Mouse (Mus musculus): ENCODE results near the gene Negr1. TPM values are rescaled to one million over a fixed set of nuclear protein-coding genes. Genes with fewer than 3 reads are reported as not detected.

Gene Negr1
- polyA plus RNA-seq, 1 experiment, result not detected

DNA sequence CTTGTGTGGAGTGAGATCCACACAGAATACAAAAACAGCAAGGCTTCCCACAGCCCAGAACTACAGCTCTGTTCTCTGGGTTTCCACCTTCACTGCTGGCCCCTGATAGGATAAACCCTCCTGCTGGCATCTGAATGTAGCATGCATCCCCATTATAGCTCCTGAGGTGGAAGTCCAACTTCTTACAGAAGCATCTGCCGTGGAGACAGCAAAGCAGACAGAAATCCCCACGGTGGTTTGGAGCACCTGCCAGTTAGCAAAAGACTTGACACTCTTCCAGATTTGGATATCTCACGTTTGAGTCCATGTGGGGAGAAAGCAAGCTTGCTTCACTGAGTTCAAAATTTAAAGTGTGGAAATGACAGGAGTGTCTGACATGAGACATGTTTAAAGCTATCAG is 290.3 kb downstream of the Negr1 start:
- H3K9ac ChIP-seq (ENCODE audit: low read depth, poor library complexity, severe bottlenecking), result no peak overlapping the region
- no peaks in the 10 kb centered on the region for H3K27me3 ChIP-seq (ENCODE audit: control insufficient read depth, insufficient read depth, low read length, poor library complexity, severe bottlenecking)
- TF ChIP-seq POLR2A (IDR thresholded peaks at IDR 0.05; ENCODE audit: insufficient read depth, low read length) (no peak), CTCF (IDR thresholded peaks at IDR 0.05; ENCODE audit: low read depth, low read length) (no peak), EP300 (IDR thresholded peaks at IDR 0.05; ENCODE audit: insufficient read depth, low read depth, low read length) (no peak)
- no peaks in the 10 kb centered on the region for H3K4me1 ChIP-seq (ENCODE audit: control insufficient read depth, insufficient read depth, low read length)
- no peak overlapping the region for H3K4me3 ChIP-seq (ENCODE audit: low read depth, low read length)
- H3K27ac ChIP-seq (ENCODE audit: insufficient read depth, low read length), result no peak overlapping the region
- H3K36me3 ChIP-seq (ENCODE audit: control insufficient read depth, insufficient read depth, low read length, poor library complexity, severe bottlenecking), result no peaks in the 10 kb centered on the region
- no peaks in the 10 kb centered on the region for H3K9me3 ChIP-seq (replicated peaks; ENCODE audit: control insufficient read depth, insufficient read depth, low read length, poor library complexity, severe bottlenecking)

DNA sequence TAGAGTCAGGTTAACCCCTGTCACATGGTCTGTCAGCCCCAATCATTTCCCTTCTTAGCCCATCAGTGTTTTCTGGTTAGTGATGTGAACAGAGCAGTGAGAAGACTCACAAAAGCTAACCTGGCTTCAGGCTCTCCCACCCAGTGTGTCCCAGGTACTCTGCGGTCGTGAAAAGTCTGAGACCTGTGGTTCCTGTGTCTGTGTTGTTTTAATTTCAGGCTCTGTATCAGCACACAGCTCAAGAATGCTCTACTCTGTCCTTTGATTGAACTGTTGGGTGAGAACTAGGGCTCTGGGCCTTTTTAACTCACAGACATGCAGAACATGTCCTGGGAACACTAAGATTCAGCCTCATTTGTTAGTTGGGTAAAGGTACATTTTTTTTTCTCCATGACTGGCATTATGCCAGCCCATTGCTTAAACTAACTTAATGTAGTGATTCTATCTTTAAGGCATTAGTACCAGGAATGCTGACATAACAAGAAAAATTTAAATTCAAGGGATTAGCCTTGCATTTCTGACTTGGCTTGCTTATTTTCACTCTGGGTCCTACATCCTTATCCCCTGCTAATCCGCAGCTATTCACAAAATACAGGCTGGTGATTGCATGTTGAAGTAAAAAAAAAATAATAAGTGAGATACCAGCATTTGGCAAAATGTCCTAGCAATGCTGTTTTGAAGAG is 308.8 kb downstream of the Negr1 start:
- no peaks in the 10 kb centered on the region for H3K36me3 ChIP-seq (ENCODE audit: control insufficient read depth, insufficient read depth, low read length, poor library complexity, severe bottlenecking)
- no peak overlapping the region for H3K27ac ChIP-seq (ENCODE audit: insufficient read depth, low read length)
- H3K27me3 ChIP-seq (ENCODE audit: control insufficient read depth, insufficient read depth, low read length, poor library complexity, severe bottlenecking), result no peaks in the 10 kb centered on the region
- H3K4me3 ChIP-seq (ENCODE audit: low read depth, low read length), result no peak overlapping the region
- no peak overlapping the region for H3K9ac ChIP-seq (ENCODE audit: low read depth, poor library complexity, severe bottlenecking)
- no peaks in the 10 kb centered on the region for H3K9me3 ChIP-seq (replicated peaks; ENCODE audit: control insufficient read depth, insufficient read depth, low read length, poor library complexity, severe bottlenecking)
- H3K4me1 ChIP-seq (ENCODE audit: control insufficient read depth, insufficient read depth, low read length), result no peaks in the 10 kb centered on the region
- TF ChIP-seq EP300 (IDR thresholded peaks at IDR 0.05; ENCODE audit: insufficient read depth, low read depth, low read length) (no peak), POLR2A (IDR thresholded peaks at IDR 0.05; ENCODE audit: insufficient read depth, low read length) (no peak), CTCF (IDR thresholded peaks at IDR 0.05; ENCODE audit: low read depth, low read length) (no peak)

DNA sequence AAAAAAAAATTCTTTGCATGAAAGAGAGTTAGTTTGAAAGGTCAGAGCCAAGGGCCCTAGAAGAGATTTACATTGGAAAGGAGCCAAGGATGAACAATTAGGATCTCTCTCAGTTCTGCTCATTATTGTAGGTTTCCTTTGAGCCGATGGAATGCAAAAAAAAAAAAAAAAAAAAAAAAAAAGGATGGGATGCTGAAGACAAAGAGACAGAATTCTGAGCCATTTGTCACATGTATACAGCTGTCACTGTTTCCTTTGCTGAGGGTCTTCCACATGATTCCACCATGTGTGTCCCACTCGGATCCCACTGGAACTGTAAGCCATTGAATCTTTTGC is 309.3 kb downstream of the Negr1 start:
- H3K27me3 ChIP-seq (ENCODE audit: control insufficient read depth, insufficient read depth, low read length, poor library complexity, severe bottlenecking), result no peaks in the 10 kb centered on the region
- H3K4me3 ChIP-seq (ENCODE audit: low read depth, low read length), result no peak overlapping the region
- no peaks in the 10 kb centered on the region for H3K4me1 ChIP-seq (ENCODE audit: control insufficient read depth, insufficient read depth, low read length)
- no peaks in the 10 kb centered on the region for H3K9me3 ChIP-seq (replicated peaks; ENCODE audit: control insufficient read depth, insufficient read depth, low read length, poor library complexity, severe bottlenecking)
- no peak for TF ChIP-seq POLR2A (IDR thresholded peaks at IDR 0.05; ENCODE audit: insufficient read depth, low read length)
- no peak for TF ChIP-seq CTCF (IDR thresholded peaks at IDR 0.05; ENCODE audit: low read depth, low read length)
- TF ChIP-seq EP300 (IDR thresholded peaks at IDR 0.05; ENCODE audit: insufficient read depth, low read depth, low read length), result no peak
- H3K36me3 ChIP-seq (ENCODE audit: control insufficient read depth, insufficient read depth, low read length, poor library complexity, severe bottlenecking), result no peaks in the 10 kb centered on the region
- H3K9ac ChIP-seq (ENCODE audit: low read depth, poor library complexity, severe bottlenecking), result no peak overlapping the region
- H3K27ac ChIP-seq (ENCODE audit: insufficient read depth, low read length), result no peak overlapping the region

DNA sequence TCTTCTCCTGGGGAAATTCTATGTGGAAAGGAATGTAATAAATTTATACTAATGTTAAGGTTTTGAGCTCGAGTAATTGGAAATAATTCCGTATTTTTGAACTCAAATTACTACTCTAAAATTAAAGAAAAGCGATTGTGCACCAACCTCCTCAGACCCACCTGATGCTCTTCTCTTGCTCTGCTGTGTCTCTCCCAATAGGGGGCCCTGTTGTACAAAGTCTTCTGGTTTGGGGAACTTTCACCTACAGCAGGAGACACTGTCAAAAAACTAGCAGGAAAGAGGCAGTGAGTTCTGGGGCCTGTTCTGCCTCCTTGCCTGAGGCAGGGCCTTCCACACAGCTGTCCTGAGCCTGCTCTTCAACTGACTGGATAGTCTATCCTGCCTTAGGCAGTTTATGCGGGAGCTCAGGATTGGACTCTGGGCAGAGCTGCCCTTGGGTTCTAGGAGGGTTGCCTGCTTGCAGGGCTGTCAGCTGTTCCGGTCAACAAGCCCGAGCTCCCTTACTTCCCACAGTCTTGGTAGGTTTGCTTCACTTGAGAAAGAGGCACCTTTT is 310.1 kb downstream of the Negr1 start:
- TF ChIP-seq EP300 (IDR thresholded peaks at IDR 0.05; ENCODE audit: insufficient read depth, low read depth, low read length), result no peak
- TF ChIP-seq CTCF (IDR thresholded peaks at IDR 0.05; ENCODE audit: low read depth, low read length), result peak; percentile 12
- H3K36me3 ChIP-seq (ENCODE audit: control insufficient read depth, insufficient read depth, low read length, poor library complexity, severe bottlenecking), result no peaks in the 10 kb centered on the region
- no peak overlapping the region for H3K9ac ChIP-seq (ENCODE audit: low read depth, poor library complexity, severe bottlenecking)
- no peaks in the 10 kb centered on the region for H3K27me3 ChIP-seq (ENCODE audit: control insufficient read depth, insufficient read depth, low read length, poor library complexity, severe bottlenecking)
- no peaks in the 10 kb centered on the region for H3K9me3 ChIP-seq (replicated peaks; ENCODE audit: control insufficient read depth, insufficient read depth, low read length, poor library complexity, severe bottlenecking)
- H3K27ac ChIP-seq (ENCODE audit: insufficient read depth, low read length), result no peak overlapping the region
- no peak overlapping the region for H3K4me3 ChIP-seq (ENCODE audit: low read depth, low read length)
- H3K4me1 ChIP-seq (ENCODE audit: control insufficient read depth, insufficient read depth, low read length), result no peaks in the 10 kb centered on the region

DNA sequence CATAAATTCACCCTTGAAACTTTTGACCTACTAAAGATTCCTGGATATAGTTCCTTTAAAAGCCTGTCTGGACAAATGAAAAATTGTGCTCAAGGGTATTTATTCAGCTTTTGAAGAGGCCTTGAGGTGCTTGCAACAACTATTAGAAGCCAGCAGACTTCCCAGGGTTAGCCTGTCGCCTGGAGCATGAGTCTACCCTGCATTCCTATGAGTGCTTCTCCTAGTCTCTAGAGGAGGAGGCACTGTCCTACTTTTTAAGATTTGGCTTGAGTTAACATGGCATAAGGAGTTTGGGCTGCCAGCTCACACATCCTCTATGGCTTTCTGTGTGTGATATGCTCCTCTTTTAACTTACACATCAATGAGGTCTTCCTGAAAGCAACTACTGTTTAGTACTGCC is 315.0 kb downstream of the Negr1 start:
- Histone ChIP-seq H3K27ac (ENCODE audit: insufficient read depth, low read length) (no peak overlapping the region), H3K4me3 (ENCODE audit: low read depth, low read length) (no peak overlapping the region), H3K9ac (ENCODE audit: low read depth, poor library complexity, severe bottlenecking) (no peak overlapping the region), H3K36me3 (ENCODE audit: control insufficient read depth, insufficient read depth, low read length, poor library complexity, severe bottlenecking) (no peaks in the 10 kb centered on the region), H3K27me3 (ENCODE audit: control insufficient read depth, insufficient read depth, low read length, poor library complexity, severe bottlenecking) (no peaks in the 10 kb centered on the region), H3K9me3 (replicated peaks; ENCODE audit: control insufficient read depth, insufficient read depth, low read length, poor library complexity, severe bottlenecking) (no peaks in the 10 kb centered on the region), H3K4me1 (ENCODE audit: control insufficient read depth, insufficient read depth, low read length) (no peaks in the 10 kb centered on the region)
- no peak for TF ChIP-seq EP300 (IDR thresholded peaks at IDR 0.05; ENCODE audit: insufficient read depth, low read depth, low read length)
- no peak for TF ChIP-seq POLR2A (IDR thresholded peaks at IDR 0.05; ENCODE audit: insufficient read depth, low read length)
- TF ChIP-seq CTCF (IDR thresholded peaks at IDR 0.05; ENCODE audit: low read depth, low read length), result no peak

DNA sequence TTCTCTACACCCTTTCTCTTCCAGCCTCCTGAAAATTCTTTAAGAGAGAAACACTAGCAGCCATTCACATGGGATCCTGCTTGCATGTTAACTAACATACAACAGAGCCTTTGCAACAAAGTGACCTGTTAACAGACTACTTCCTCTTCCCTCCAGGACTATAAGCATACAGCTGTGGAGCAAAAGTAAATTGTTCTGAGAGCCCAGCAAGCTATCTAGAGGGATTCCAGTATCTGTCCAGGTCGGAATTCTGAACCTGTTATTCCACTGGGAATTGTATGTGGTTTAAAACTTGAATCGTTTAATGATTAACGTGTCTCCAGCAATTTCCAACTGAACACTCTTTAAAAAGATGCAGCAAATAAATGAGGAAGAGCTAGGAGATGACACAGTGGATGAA is 320.5 kb downstream of the Negr1 start:
- no peak overlapping the region for H3K9ac ChIP-seq (ENCODE audit: low read depth, poor library complexity, severe bottlenecking)
- no peaks in the 10 kb centered on the region for H3K27me3 ChIP-seq (ENCODE audit: control insufficient read depth, insufficient read depth, low read length, poor library complexity, severe bottlenecking)
- H3K4me3 ChIP-seq (ENCODE audit: low read depth, low read length), result no peak overlapping the region
- H3K9me3 ChIP-seq (replicated peaks; ENCODE audit: control insufficient read depth, insufficient read depth, low read length, poor library complexity, severe bottlenecking), result no peaks in the 10 kb centered on the region
- H3K27ac ChIP-seq (ENCODE audit: insufficient read depth, low read length), result no peak overlapping the region
- H3K36me3 ChIP-seq (ENCODE audit: control insufficient read depth, insufficient read depth, low read length, poor library complexity, severe bottlenecking), result no peaks in the 10 kb centered on the region
- no peaks in the 10 kb centered on the region for H3K4me1 ChIP-seq (ENCODE audit: control insufficient read depth, insufficient read depth, low read length)
- TF ChIP-seq CTCF (IDR thresholded peaks at IDR 0.05; ENCODE audit: low read depth, low read length) (no peak), EP300 (IDR thresholded peaks at IDR 0.05; ENCODE audit: insufficient read depth, low read depth, low read length) (no peak), POLR2A (IDR thresholded peaks at IDR 0.05; ENCODE audit: insufficient read depth, low read length) (no peak)

Measured in ES-Bruce4 (cell line).